Mouse (Mus musculus): ENCODE measurements around the gene Ensa.

The Ensa gene

GRCm38 (mm10) chr3:95677420-95678090, 52.8 kb downstream of the Ensa start:
- in situ Hi-C loops (cut with MboI, MseI), result loop anchor here (10.0 kb wide), 1 partner anchor 587 kb away; the partner anchor contains the start of genes Hist2h2bb, Hist2h3b and Hist2h4

GRCm38 (mm10) chr3:95679551-95679950, 54.8 kb downstream of the Ensa start:
- in situ Hi-C loops (cut with MboI, MseI), result loop anchor here (10.0 kb wide), 1 partner anchor 585 kb away; the partner anchor contains the start of genes Hist2h2bb, Hist2h3b and Hist2h4

- in situ Hi-C loops (cut with MboI, MseI), result no loop called here
Measured at GRCm38 (mm10) chr3:95680673-95681072, 55.9 kb downstream of the Ensa start.

GRCm38 (mm10) chr3:95681365-95681764, 56.6 kb downstream of the Ensa start:
- in situ Hi-C loops (cut with MboI, MseI), result no loop called here

Measured in T-helper 2 cell (primary cell).